Mouse (Mus musculus): ENCODE data around the gene Cwf19l1. TPM values are rescaled to one million over a fixed set of nuclear protein-coding genes. Genes with fewer than 3 reads are reported as not detected.

The Cwf19l1 gene
- 17.1 and 28.5 TPM in 2 replicates for polyA plus RNA-seq (2015; fragmentation: Nextera tagmentation; extraction: Ambion mirVana)

DNA sequence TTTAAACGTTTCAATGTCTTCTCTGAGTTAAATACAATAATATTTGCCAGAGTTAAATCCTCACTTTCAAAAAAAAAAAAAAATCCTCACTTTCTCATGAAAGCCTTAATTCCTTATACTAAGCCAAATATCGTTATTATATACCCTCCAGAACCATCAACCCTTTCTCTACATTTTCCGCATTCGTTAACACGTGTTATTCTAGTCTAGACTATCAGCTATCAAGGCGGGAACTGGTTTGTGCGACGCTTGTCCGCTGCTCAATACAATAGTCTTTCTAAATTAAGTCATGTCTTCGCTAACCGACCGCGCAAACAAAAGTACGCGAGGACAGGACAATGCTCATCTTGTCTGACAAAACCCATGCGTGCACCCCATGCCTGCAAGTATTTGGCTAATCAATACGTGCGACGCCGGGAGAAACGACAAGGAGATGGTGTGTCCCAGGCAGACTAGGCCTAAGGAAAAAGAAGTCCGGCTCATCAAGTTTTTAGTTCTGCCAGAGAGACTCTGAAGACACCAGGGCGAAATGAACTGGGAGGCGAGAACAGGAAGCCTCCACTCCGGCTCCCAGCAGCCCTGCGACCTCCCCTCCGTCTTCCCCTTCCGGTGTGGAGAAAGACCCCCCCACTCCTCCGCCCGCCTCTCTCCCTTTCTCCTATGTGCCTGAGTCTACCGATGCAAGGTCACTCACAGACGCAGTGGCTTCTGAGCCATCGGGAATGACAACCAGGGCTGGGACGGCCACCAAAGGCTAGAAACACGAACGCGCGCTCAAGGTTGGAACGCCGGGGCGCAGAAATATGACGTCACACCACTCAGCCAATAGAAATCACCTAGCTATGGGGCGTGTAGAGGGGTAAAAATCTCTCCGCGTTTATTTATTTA is at the start of gene Cwf19l1:
Gene Cwf19l1 (minus strand): TSS at position 805 of the 888 bp plus-strand sequence.

DNA sequence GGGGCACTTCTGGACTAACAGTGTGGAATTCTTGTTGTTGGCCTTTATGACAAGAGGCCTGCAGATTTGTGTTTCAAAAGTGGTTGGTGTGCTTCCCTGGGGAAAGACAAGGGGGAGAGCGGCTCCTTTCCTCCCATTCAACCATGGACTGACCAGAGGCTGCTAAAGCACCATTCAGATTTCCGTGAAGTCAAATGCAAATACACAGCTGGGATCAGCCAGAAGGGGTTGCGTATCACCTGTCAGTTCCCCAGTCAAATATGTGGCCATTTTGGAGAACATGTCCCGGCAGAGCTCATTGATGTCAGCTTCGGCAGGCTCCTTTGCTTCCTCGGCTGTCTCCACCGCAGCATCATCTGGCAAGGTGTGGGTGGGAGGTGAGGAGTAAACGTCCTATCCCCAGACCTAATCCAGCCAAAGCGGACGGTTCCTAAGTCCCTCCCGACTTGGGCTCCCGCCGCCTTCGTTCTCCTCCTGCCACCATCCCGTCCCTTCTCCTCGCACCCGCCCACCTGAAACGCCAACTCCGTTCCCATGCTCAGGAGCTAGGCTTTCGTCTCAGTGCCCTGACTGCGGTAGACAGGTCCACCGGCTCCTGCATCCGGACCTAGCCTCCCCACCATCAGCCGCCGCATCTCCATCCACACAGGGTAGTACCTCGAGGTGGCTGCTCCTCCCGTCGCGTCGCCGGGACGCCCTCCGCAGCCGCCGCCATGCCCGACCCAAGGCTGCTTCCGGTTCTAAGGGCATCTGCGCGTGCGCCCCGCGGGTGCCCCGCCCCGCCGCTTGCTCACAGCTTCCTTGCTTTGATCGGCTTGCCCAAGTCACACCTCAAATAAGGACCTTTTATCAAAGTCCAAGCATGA is 10.3 kb upstream of the Cwf19l1 start, which contains the start of gene Bloc1s2:
Gene Bloc1s2 (minus strand): TSS at position 745 of the 866 bp plus-strand sequence.

DNA sequence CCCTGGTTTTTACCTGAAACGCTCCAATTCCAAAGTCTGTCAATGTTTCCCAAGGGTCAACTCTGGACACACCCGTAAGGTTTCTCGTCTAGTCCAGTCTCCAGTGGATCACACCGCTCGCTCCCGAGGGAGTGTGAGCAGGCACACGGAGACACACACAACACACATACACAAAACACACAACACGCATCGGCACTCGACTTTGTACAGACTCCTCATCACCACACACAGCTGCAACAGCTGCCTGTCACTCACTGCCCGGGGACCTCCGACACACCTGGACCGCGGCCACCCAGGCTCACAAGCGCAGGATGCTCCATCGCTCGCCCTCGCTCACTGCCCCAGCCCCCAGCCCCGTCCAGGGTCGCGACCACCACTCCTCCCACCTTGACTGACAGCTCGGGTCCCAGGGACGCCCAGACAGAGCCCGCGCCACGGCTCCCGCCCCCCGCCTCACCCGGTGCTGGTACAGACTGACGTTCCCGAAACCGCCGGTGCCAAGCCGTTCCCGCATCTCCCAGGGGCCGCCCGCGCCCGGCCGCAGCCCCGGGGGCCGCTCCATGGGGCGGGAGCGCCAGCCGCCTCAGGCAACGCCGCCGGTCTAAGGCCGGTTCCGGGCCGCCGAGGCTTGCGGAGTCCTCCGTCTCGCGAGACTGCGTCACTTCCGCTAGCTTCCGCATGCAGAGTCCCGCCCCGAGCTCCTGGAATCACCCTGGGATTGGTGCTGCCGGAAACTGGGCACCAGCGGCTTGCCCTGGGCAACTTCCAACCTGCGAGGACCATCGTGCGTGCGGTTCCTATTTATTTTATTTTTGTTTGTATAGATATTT is 28.6 kb downstream of the Cwf19l1 start, which contains the start of gene Chuk:
Gene Chuk (minus strand): TSS at position 650 of the 830 bp plus-strand sequence.

DNA sequence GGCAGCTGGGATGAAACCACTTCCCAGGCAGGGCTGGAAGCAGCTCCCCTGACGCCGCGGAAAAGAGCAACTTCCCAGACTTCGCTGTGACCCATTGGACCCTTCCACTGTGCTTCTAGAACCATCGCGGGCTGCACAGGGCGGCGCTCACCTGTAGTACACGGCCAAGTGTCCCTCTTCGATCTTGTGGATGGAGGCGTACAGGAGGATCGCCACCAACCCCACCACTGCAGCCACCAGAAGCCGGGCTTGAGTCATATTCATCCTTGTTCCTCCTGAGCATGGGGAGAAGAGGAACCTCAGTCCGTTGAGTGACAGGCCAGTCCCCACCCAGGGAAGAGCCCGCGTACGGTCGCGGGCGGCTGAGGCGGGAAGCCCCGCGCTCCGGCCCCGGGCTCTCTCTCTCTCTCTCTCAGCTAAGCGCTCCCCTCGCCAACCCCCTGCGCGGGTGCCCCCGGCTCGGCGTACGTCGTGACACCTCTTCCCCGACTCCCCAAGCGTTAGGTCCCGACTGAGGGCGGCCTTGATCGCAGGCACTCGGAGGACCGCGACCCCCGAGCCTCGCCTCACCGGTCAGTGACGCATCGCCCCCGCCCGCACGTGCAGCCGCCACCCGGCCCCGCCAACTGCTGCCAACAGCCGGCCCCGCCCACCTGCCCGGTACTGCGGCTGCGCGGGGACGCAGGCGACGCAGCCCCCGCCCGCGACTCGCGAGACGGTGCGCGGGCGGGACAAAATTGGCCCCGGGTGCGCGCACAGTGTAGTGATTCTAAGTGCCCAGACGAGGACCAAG is 66.4 kb downstream of the Cwf19l1 start, which contains the start of gene Erlin1:
Gene Erlin1 (minus strand): TSS at position 665 of the 793 bp plus-strand sequence.

Other genes with a start within 250 kb of the Cwf19l1 start
- 8.0 and 9.1 TPM in 2 replicates for gene Dnmbp, start 195.7 kb downstream of the Cwf19l1 start, polyA plus RNA-seq (2015; fragmentation: Nextera tagmentation; extraction: Ambion mirVana)
- 3.7 TPM in 2 replicates for gene Cpn1, start 149.3 kb downstream of the Cwf19l1 start, polyA plus RNA-seq (2015; fragmentation: Nextera tagmentation; extraction: Ambion mirVana)
- 2.9 and 3.7 TPM in 2 replicates for gene Cyp2c23, start 106.7 kb downstream of the Cwf19l1 start, polyA plus RNA-seq (2015; fragmentation: Nextera tagmentation; extraction: Ambion mirVana)
- 13.4 and 15.4 TPM in 2 replicates for gene Erlin1, start 66.1 kb downstream of the Cwf19l1 start, polyA plus RNA-seq (2015; fragmentation: Nextera tagmentation; extraction: Ambion mirVana)
- 22.2 and 39.3 TPM in 2 replicates for gene Chuk, start 28.4 kb downstream of the Cwf19l1 start, polyA plus RNA-seq (2015; fragmentation: Nextera tagmentation; extraction: Ambion mirVana)
- 126 and 150 TPM in 2 replicates for gene Bloc1s2, start 10.6 kb upstream of the Cwf19l1 start, polyA plus RNA-seq (2015; fragmentation: Nextera tagmentation; extraction: Ambion mirVana)
- gene Pkd2l1, start 56.6 kb upstream of the Cwf19l1 start, polyA plus RNA-seq (2015; fragmentation: Nextera tagmentation; extraction: Ambion mirVana) = not detected in 2 replicates
- gene Scd3, start 67.4 kb upstream of the Cwf19l1 start, polyA plus RNA-seq (2015; fragmentation: Nextera tagmentation; extraction: Ambion mirVana) = 0.70 and 0.88 TPM in 2 replicates
- gene Scd2, start 157.8 kb upstream of the Cwf19l1 start, polyA plus RNA-seq (2015; fragmentation: Nextera tagmentation; extraction: Ambion mirVana) = 90.4 and 123 TPM in 2 replicates
- 0.08 and 0.16 TPM in 2 replicates for gene Scd4, start 197.2 kb upstream of the Cwf19l1 start, polyA plus RNA-seq (2015; fragmentation: Nextera tagmentation; extraction: Ambion mirVana)